Mouse (Mus musculus) kidney, postnatal 4 days (tissue): Measurements from ENCODE around the gene Arpc2.

Source experiments
- DNase-seq, 2 experiments: peaks; one replicate each; pipeline ENCODE4 v3.0.0; 2021; ENCODE audit warnings: mixed read lengths in 2 of 2

Arpc2 gene

GRCm38 (mm10) chr1:74284543-74285160 lies 48.8 kb downstream of the Arpc2 start, which contains the start of the genes Aamp and Pnkd:
Aamp (minus strand) TSS chr1:74284738.
Pnkd (plus strand) TSS chr1:74284930.
- peak; percentile 99 to 100 for DNase-seq

- DNase-seq = no peak
Measured at GRCm38 (mm10) chr1:74285212-74286010, 49.5 kb downstream of the Arpc2 start.

GRCm38 (mm10) chr1:74286869-74287607 lies 51.2 kb downstream of the Arpc2 start:
- DNase-seq = peak in 1 of 2 experiments; percentile 33

- DNase-seq = no peak
Measured at GRCm38 (mm10) chr1:74288327-74288726, 52.4 kb downstream of the Arpc2 start.

GRCm38 (mm10) chr1:74289248-74289647 lies 53.4 kb downstream of the Arpc2 start:
- no peak for DNase-seq

- DNase-seq = no peak
Measured at GRCm38 (mm10) chr1:74289740-74290139, 53.9 kb downstream of the Arpc2 start.

- DNase-seq = peak in 1 of 2 experiments; percentile 37
Measured at GRCm38 (mm10) chr1:74290141-74290540, 54.3 kb downstream of the Arpc2 start.

GRCm38 (mm10) chr1:74292331-74293020 lies 56.6 kb downstream of the Arpc2 start:
- peak in 1 of 2 experiments; percentile 1 for DNase-seq

GRCm38 (mm10) chr1:74293306-74293960 lies 57.5 kb downstream of the Arpc2 start:
- peak; percentile 28 to 39 for DNase-seq

GRCm38 (mm10) chr1:74294090-74294643 lies 58.3 kb downstream of the Arpc2 start:
- DNase-seq = no peak

GRCm38 (mm10) chr1:74294733-74295455 lies 59.0 kb downstream of the Arpc2 start:
- peak in 1 of 2 experiments; percentile 10 for DNase-seq

- DNase-seq = peak; percentile 88 to 93
Measured at GRCm38 (mm10) chr1:74295456-74296171, 59.7 kb downstream of the Arpc2 start.

GRCm38 (mm10) chr1:74296477-74296876 lies 60.6 kb downstream of the Arpc2 start:
- DNase-seq = peak; percentile 36 to 51

GRCm38 (mm10) chr1:74297269-74297668 lies 61.4 kb downstream of the Arpc2 start:
- peak; percentile 49 to 65 for DNase-seq

- no peak for DNase-seq
Measured at GRCm38 (mm10) chr1:74298157-74298750, 62.4 kb downstream of the Arpc2 start.

GRCm38 (mm10) chr1:74298996-74299395 lies 63.1 kb downstream of the Arpc2 start:
- DNase-seq = no peak

- no peak for DNase-seq
Measured at GRCm38 (mm10) chr1:74300347-74301110, 64.6 kb downstream of the Arpc2 start.

- DNase-seq = no peak
Measured at GRCm38 (mm10) chr1:74302229-74302628, 66.3 kb downstream of the Arpc2 start.

- no peak for DNase-seq
Measured at GRCm38 (mm10) chr1:74302835-74303234, 67.0 kb downstream of the Arpc2 start.
